In the genomic region with DNA sequence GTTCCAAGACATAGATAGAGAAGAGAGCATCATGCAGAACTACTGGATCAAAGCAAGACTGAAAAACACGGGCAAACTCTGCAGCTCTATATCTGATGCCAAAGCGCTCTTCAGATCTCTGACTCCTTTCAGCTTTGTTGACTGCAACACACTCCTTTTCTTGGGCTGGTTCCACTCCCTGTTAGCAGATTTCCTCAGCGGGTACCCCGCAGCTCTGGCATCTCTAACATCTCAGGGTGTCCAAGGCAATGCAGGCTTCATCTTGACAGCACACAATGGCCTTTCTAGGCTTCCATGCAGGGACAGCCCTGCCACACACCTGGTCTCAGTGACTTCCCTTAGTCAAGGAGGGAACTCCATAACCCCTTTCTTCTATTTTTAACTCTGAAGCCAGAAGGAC, we compare ENCODE assay signal across 25 mouse cellular contexts. TPM values are rescaled to one million over a fixed set of nuclear protein-coding genes. Genes with fewer than 3 reads are reported as not detected.
"Had no signal": no experiment of that assay in that cellular context is flagged by ENCODE, and none has a peak within 500 bp of the region (broad histone marks: within the 10 kb centered on the region; RNA-seq: fewer than 3 reads in every experiment).

No protein-coding gene starts in this region.

- H3K27ac ChIP-seq: liver, embryonic 15.5 days; lung, embryonic 15.5 days; macrophage; midbrain, embryonic 12.5 days; midbrain, embryonic 15.5 days; neural tube, embryonic 12.5 days; stomach, embryonic 15.5 days; stomach, postnatal 0 days had no signal

- H3K9me3 ChIP-seq: liver, embryonic 15.5 days; lung, embryonic 15.5 days; midbrain, embryonic 12.5 days; midbrain, embryonic 15.5 days; neural tube, embryonic 12.5 days; stomach, embryonic 15.5 days had no signal

- H3K4me1 ChIP-seq: liver, embryonic 15.5 days; megakaryocyte, embryonic 14.5 days; midbrain, embryonic 12.5 days; neural tube, embryonic 12.5 days had no signal

- H3K9ac ChIP-seq: liver, embryonic 15.5 days; liver, postnatal 0 days; lung, embryonic 15.5 days; midbrain, embryonic 12.5 days; midbrain, embryonic 15.5 days; neural tube, embryonic 12.5 days; stomach, embryonic 15.5 days had no signal

- H3K36me3 ChIP-seq: liver, embryonic 15.5 days; lung, embryonic 15.5 days; midbrain, embryonic 12.5 days; midbrain, embryonic 15.5 days; neural tube, embryonic 12.5 days; stomach, embryonic 15.5 days had no signal

- DNase-seq: liver, postnatal 0 days; lung, adult 2 months; lung, postnatal 14 days; lung, postnatal 36 days; right cerebral cortex, postnatal 14 days; thymus, adult 2 months; thymus, postnatal 25 days; thymus, postnatal 4 days had no signal

- ATAC-seq: liver, postnatal 0 days; lung, postnatal 0 days; midbrain, embryonic 15.5 days had no signal

- H3K4me2 ChIP-seq: liver, embryonic 15.5 days; lung, embryonic 15.5 days; midbrain, embryonic 12.5 days; midbrain, embryonic 15.5 days; neural tube, embryonic 12.5 days; stomach, embryonic 15.5 days had no signal

- H3K27me3 ChIP-seq: liver, embryonic 15.5 days; lung, embryonic 15.5 days; midbrain, embryonic 12.5 days; midbrain, embryonic 15.5 days; neural tube, embryonic 12.5 days; stomach, embryonic 15.5 days had no signal

- H3K4me3 ChIP-seq: liver, embryonic 15.5 days; lung, embryonic 15.5 days; megakaryocyte, embryonic 14.5 days; midbrain, embryonic 12.5 days; midbrain, embryonic 15.5 days; neural tube, embryonic 12.5 days; stomach, embryonic 15.5 days had no signal

RNA-seq across cellular contexts. Expression of gene Spesp1, which starts 31.7 kb away (rescaled TPM):
- total RNA-seq: megakaryocyte progenitor cell, adult 5-6 weeks; midbrain, postnatal 0 days; monocyte, adult 5-6 weeks; neutrophil, adult 5-6 weeks had no signal
- polyA plus RNA-seq: liver, embryonic 15.5 days; liver, postnatal 0 days; lung, adult 2 months; lung, embryonic 15.5 days; lung, postnatal 0 days; macrophage; midbrain, embryonic 12.5 days; midbrain, embryonic 15.5 days; midbrain, postnatal 0 days; neural tube, embryonic 12.5 days; neural tube, embryonic 14.5 days; spleen, adult 2 months; stomach, embryonic 15.5 days; stomach, postnatal 0 days; urinary bladder, adult 2 months had no signal
